In the genomic region with DNA sequence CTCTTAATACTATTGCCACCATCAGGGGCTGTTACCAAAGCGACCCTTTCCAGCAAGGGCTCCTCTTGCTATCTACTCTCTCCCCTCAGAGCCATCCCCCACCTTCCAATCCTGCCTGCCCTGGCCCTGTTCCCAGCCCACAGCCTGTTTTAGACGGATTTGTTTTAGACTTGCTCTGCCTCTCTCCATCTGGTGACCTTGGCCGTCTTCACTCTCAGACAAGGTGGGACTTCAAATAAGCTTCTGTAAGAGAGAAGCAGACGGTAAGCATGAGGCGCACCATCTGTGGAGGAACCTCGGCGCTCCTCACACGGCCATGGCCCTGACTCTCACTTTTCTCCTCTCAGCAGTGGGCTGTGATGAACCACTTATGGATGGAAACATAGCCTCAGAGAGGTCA, we compare ENCODE assay signal across 21 mouse cellular contexts. TPM values are rescaled to one million over a fixed set of nuclear protein-coding genes. Genes with fewer than 3 reads are reported as not detected.
DNase-seq lines count a peak whose midpoint lies in the region; ATAC-seq and TF ChIP-seq lines count a peak whose summit lies in the region.
"Had no signal": no experiment of that assay in that cellular context is flagged by ENCODE, and none has a peak within 500 bp of the region (broad histone marks: within the 10 kb centered on the region; RNA-seq: fewer than 3 reads in every experiment).

No protein-coding gene starts in this region.

- DNase-seq in hindbrain, embryonic 14.5 days (ENCODE audit: low spot score): no peak
- peak; percentile 57 for DNase-seq in cerebellum, adult 11 months
- peak; percentile 97 to 98 for DNase-seq in cerebellum, postnatal 10 days
- peak; percentile 70 to 83 for DNase-seq in right cerebral cortex, postnatal 10 days (ENCODE audit: low spot score in 2 of 2)
- DNase-seq in urinary bladder, postnatal 14 days (ENCODE audit: low spot score): no peak
- DNase-seq: gastrocnemius, postnatal 36 days; heart, postnatal 36 days; liver; lung, adult 18-20 months; spleen, adult 18-20 months; thymus, postnatal 36 days had no signal

- ATAC-seq in hindbrain, embryonic 16.5 days: peak; percentile 56; the same call in 1 of the 2 replicates
- no peak for ATAC-seq in hindbrain, embryonic 14.5 days (ENCODE audit: low FRiP score)
- no peak for ATAC-seq in intestine, postnatal 0 days
- ATAC-seq: inflammation-experienced regulatory T-cells, adult 6 months; midbrain, embryonic 13.5 days had no signal

- H3K4me1 ChIP-seq in hindbrain, embryonic 16.5 days (ENCODE audit: control insufficient read depth, insufficient read depth, low read depth, low read length): no peaks in the 10 kb centered on the region
- no peaks in the 10 kb centered on the region; the same call in 1 of the 2 replicates for H3K4me1 ChIP-seq in hindbrain, embryonic 14.5 days (replicated peaks; ENCODE audit: control insufficient read depth, insufficient read depth, low read length)
- H3K4me1 ChIP-seq in intestine, postnatal 0 days (replicated peaks; ENCODE audit: control insufficient read depth, insufficient read depth, low read length): no peaks in the 10 kb centered on the region
- H3K4me1 ChIP-seq: embryonic facial prominence, embryonic 15.5 days; heart, embryonic 12.5 days had no signal

- 75% methylated on average over 8 of the region's 8 CpGs for WGBS in hindbrain, embryonic 16.5 days
- 85% methylated on average over 8 of the region's 8 CpGs for WGBS in hindbrain, embryonic 14.5 days
- WGBS in intestine, postnatal 0 days: 69% methylated on average over 8 of the region's 8 CpGs

- no peak overlapping the region for H3K4me2 ChIP-seq in hindbrain, embryonic 16.5 days (ENCODE audit: low read length)
- H3K4me2 ChIP-seq in hindbrain, embryonic 14.5 days (replicated peaks): no peak overlapping the region
- H3K4me2 ChIP-seq in intestine, postnatal 0 days (replicated peaks; ENCODE audit: low read depth): no peak overlapping the region
- H3K4me2 ChIP-seq: embryonic facial prominence, embryonic 15.5 days; forebrain, embryonic 12.5 days; heart, embryonic 12.5 days; midbrain, embryonic 13.5 days had no signal

- no peaks in the 10 kb centered on the region for H3K36me3 ChIP-seq in hindbrain, embryonic 16.5 days (ENCODE audit: control insufficient read depth, insufficient read depth, low read length)
- H3K36me3 ChIP-seq in hindbrain, embryonic 14.5 days (replicated peaks; ENCODE audit: control insufficient read depth, insufficient read depth): no peaks in the 10 kb centered on the region
- H3K36me3 ChIP-seq in intestine, postnatal 0 days (ENCODE audit: control insufficient read depth, insufficient read depth): no peaks in the 10 kb centered on the region
- H3K36me3 ChIP-seq: embryonic facial prominence, embryonic 15.5 days; forebrain, embryonic 12.5 days; heart, embryonic 12.5 days; midbrain, embryonic 13.5 days had no signal

- no peak for TF ChIP-seq CTCF in intestine, postnatal 0 days (IDR thresholded peaks at IDR 0.05; ENCODE audit: low read depth)

- no peak overlapping the region for H3K27ac ChIP-seq in hindbrain, embryonic 16.5 days (ENCODE audit: low read depth, low read length)
- H3K27ac ChIP-seq in hindbrain, embryonic 14.5 days: no peak overlapping the region
- H3K27ac ChIP-seq in intestine, postnatal 0 days (ENCODE audit: low read depth, low read length): no peak overlapping the region
- H3K27ac ChIP-seq: embryonic facial prominence, embryonic 15.5 days; forebrain, embryonic 12.5 days; midbrain, embryonic 13.5 days; stomach, postnatal 0 days had no signal

- H3K9me3 ChIP-seq in hindbrain, embryonic 16.5 days (ENCODE audit: control insufficient read depth, low read length): no peaks in the 10 kb centered on the region
- no peaks in the 10 kb centered on the region for H3K9me3 ChIP-seq in hindbrain, embryonic 14.5 days (ENCODE audit: control insufficient read depth, low read length)
- no peaks in the 10 kb centered on the region for H3K9me3 ChIP-seq in intestine, postnatal 0 days (ENCODE audit: control insufficient read depth)
- H3K9me3 ChIP-seq: embryonic facial prominence, embryonic 15.5 days; forebrain, embryonic 12.5 days; heart, embryonic 12.5 days; midbrain, embryonic 13.5 days had no signal

- H3K9ac ChIP-seq in hindbrain, embryonic 16.5 days (ENCODE audit: low read depth, low read length): no peak overlapping the region
- H3K9ac ChIP-seq in hindbrain, embryonic 14.5 days: no peak overlapping the region
- H3K9ac ChIP-seq in intestine, postnatal 0 days (ENCODE audit: low read depth, low read length): no peak overlapping the region
- H3K9ac ChIP-seq: embryonic facial prominence, embryonic 15.5 days; forebrain, embryonic 12.5 days; heart, embryonic 12.5 days; midbrain, embryonic 13.5 days had no signal

- no peak overlapping the region for H3K4me3 ChIP-seq in hindbrain, embryonic 16.5 days (ENCODE audit: low read length)
- no peak overlapping the region for H3K4me3 ChIP-seq in hindbrain, embryonic 14.5 days (replicated peaks; ENCODE audit: low read length)
- H3K4me3 ChIP-seq in intestine, postnatal 0 days (ENCODE audit: low read depth, low read length): no peak overlapping the region
- H3K4me3 ChIP-seq: embryonic facial prominence, embryonic 15.5 days; forebrain, embryonic 12.5 days; heart, embryonic 12.5 days; midbrain, embryonic 13.5 days had no signal

- no peaks in the 10 kb centered on the region for H3K27me3 ChIP-seq in hindbrain, embryonic 16.5 days (replicated peaks; ENCODE audit: control insufficient read depth, insufficient read depth, low read length)
- no peaks in the 10 kb centered on the region for H3K27me3 ChIP-seq in hindbrain, embryonic 14.5 days (ENCODE audit: control insufficient read depth, insufficient read depth, low read length)
- H3K27me3 ChIP-seq in intestine, postnatal 0 days (replicated peaks; ENCODE audit: control insufficient read depth, insufficient read depth, low read length): no peaks in the 10 kb centered on the region
- H3K27me3 ChIP-seq: embryonic facial prominence, embryonic 15.5 days; midbrain, embryonic 13.5 days had no signal

RNA-seq across cellular contexts. Expression of a gene that starts 10.5 kb away (rescaled TPM):
- polyA plus RNA-seq in hindbrain, embryonic 16.5 days (2015; fragmentation: Nextera tagmentation; extraction: Ambion mirVana): 1.1 TPM in 2 replicates
- polyA plus RNA-seq in hindbrain, embryonic 14.5 days (2014; fragmentation: Nextera tagmentation; extraction: Ambion mirVana): 0.76 and 0.90 TPM in 2 replicates
- 0.04 and 0.05 TPM in 2 replicates for polyA plus RNA-seq in intestine, postnatal 0 days (2015; fragmentation: Nextera tagmentation; extraction: Ambion mirVana)
- polyA plus RNA-seq: C2C12; forebrain, embryonic 12.5 days; heart, embryonic 12.5 days; kidney, embryonic 14.5 days had no signal

Comparison
In these comparisons a context has a peak if more than half of its experiments do, and no peak if none do; other contexts are left out.
1. DNase-seq: peak in cerebellum, adult 11 months (single experiment), cerebellum, postnatal 10 days (2 of 2) and right cerebral cortex, postnatal 10 days (2 of 2); none in hindbrain, embryonic 14.5 days (single experiment) and urinary bladder, postnatal 14 days (single experiment).